Mouse (Mus musculus) myocyte (in vitro differentiated cells): ENCODE results near the gene Ncbp2. TPM values are rescaled to one million over a fixed set of nuclear protein-coding genes. Genes with fewer than 3 reads are reported as not detected.
A peak's percentile ranks its signal among the peaks of the same experiment; 100 is the strongest.

Source experiments
- H3K27me3 ChIP-seq: one replicate; pipeline ENCODE4 v1.6.1; 2011; ENCODE audit not compliant: control insufficient read depth, insufficient read depth, insufficient read length
- H3K36me3 ChIP-seq: one replicate; pipeline ENCODE4 v1.6.1; 2011; ENCODE audit not compliant: control insufficient read depth, insufficient read depth
- H3K4me2 ChIP-seq: one replicate; pipeline ENCODE4 v1.6.1; 2011; ENCODE audit warnings: low read depth, control low read depth
- H3K4me3 ChIP-seq: one replicate; pipeline ENCODE4 v1.5.1; 2011; ENCODE audit warnings: mild to moderate bottlenecking, control low read depth, moderate library complexity
- H3K79me2 ChIP-seq: one replicate; pipeline ENCODE4 v1.6.1; 2011; ENCODE audit not compliant: control insufficient read depth, insufficient read depth
- H3ac ChIP-seq: one replicate; pipeline ENCODE4 v1.6.1; 2011; ENCODE audit not compliant: control insufficient read depth, insufficient read length
- CEBPB ChIP-seq: IDR thresholded peaks from 2 replicates; pipeline ENCODE4 v1.6.1; 2011; ENCODE audit warnings: mild to moderate bottlenecking, moderate library complexity; ENCODE audit not compliant: poor library complexity, insufficient read depth, severe bottlenecking
- MAX ChIP-seq: IDR thresholded peaks from one replicate; pipeline ENCODE4 v1.6.1; 2011; ENCODE audit warnings: low read depth, mild to moderate bottlenecking, control low read depth
- MYOD1 ChIP-seq, 3 experiments: IDR thresholded peaks; one replicate each; pipeline ENCODE4 v1.6.1; 2011; ENCODE audit warnings: control low read depth in 2 of 3, low read depth in 2 of 3, mild to moderate bottlenecking in 2 of 3, moderate library complexity in 1 of 3; ENCODE audit not compliant: insufficient read length in 2 of 3, control insufficient read depth in 1 of 3
- MYOG ChIP-seq, 3 experiments: IDR thresholded peaks; one replicate each; pipeline ENCODE4 v1.6.1; 2011; ENCODE audit warnings: control low read depth in 2 of 3, low read depth in 2 of 3, mild to moderate bottlenecking in 2 of 3; ENCODE audit not compliant: insufficient read length in 2 of 3, control insufficient read depth in 1 of 3, insufficient read depth in 1 of 3
- POLR2A ChIP-seq: IDR thresholded peaks from one replicate; pipeline ENCODE4 v1.6.1; 2011; ENCODE audit warnings: low read depth, mild to moderate bottlenecking, control low read depth, moderate library complexity; ENCODE audit not compliant: insufficient read length
- POLR2AphosphoS2 ChIP-seq: IDR thresholded peaks from one replicate; pipeline ENCODE4 v1.6.1; 2011; ENCODE audit warnings: low read depth, control low read depth; ENCODE audit not compliant: insufficient read length
- REST ChIP-seq: IDR thresholded peaks from one replicate; pipeline ENCODE4 v1.6.1; 2011; ENCODE audit warnings: mild to moderate bottlenecking, control low read depth, moderate library complexity; ENCODE audit not compliant: insufficient read depth, insufficient read length
- SRF ChIP-seq: IDR thresholded peaks from one replicate; pipeline ENCODE4 v1.6.1; 2011; ENCODE audit warnings: low read depth; ENCODE audit not compliant: control insufficient read depth, insufficient read length
- TCF12 ChIP-seq: IDR thresholded peaks from one replicate; pipeline ENCODE4 v1.6.1; 2011; ENCODE audit warnings: mild to moderate bottlenecking, control low read depth; ENCODE audit not compliant: poor library complexity, insufficient read depth, severe bottlenecking
- TCF3 ChIP-seq: IDR thresholded peaks from one replicate; pipeline ENCODE4 v1.6.1; 2011; ENCODE audit warnings: low read depth, control low read depth; ENCODE audit not compliant: insufficient read length
- USF1 ChIP-seq: IDR thresholded peaks from one replicate; pipeline ENCODE4 v1.6.1; 2011; ENCODE audit warnings: low read depth, mild to moderate bottlenecking, control low read depth, moderate library complexity
- polyA plus RNA-seq: library from polyadenylated mRNA; unstranded; fragments of >200 nt; fragmentation: generic; extraction: Trizol; gene quantifications from one replicate; pipeline ENCODE4 v1.2.1, GENCODE M21; 2012; ENCODE audit warnings: missing spikeins

Ncbp2 gene
- polyA plus RNA-seq, 1 experiment = 19.9 TPM

DNA sequence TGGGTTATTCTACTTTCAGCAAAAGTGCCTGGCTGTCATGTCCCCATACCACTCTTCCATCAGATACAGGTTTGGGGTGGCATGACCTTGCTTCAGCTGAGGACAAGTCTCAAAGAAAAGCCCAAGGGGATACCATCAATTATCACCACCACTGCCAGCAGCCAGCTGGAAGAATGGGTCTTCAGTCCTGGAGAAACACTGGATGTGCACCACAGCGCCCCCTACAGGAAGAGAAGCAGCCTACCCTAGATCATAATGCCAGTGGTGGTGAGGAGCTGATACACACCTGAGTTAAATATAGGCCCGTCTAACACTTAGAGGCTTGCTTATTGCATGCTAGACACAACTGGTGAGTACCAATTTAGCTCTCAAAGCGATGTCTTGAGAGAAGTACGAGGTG, 43.0 kb upstream of the Ncbp2 start:
- peaks cover 10% of the 10 kb centered on the region for H3K27me3 ChIP-seq
- H3ac ChIP-seq = no peak overlapping the region

GRCm38 (mm10) chr16:31905891-31906825, 42.2 kb upstream of the Ncbp2 start:
- peaks cover 10% of the 10 kb centered on the region for H3K27me3 ChIP-seq
- no peak overlapping the region for H3ac ChIP-seq
- no peak overlapping the region for H3K4me2 ChIP-seq
- no peak overlapping the region for H3K4me3 ChIP-seq
- H3K36me3 ChIP-seq = no peaks in the 10 kb centered on the region
- no peaks in the 10 kb centered on the region for H3K79me2 ChIP-seq
- no peak for TF ChIP-seq MYOD1 (IDR thresholded peaks at IDR 0.05; ENCODE audit: control insufficient read depth in 1 of 3, insufficient read length in 2 of 3, low read depth in 2 of 3)

More for the DNA sequence above, 43.0 kb upstream of the Ncbp2 start:
- H3K36me3 ChIP-seq = no peaks in the 10 kb centered on the region
- H3K4me3 ChIP-seq = no peak overlapping the region
- TF ChIP-seq MYOG (IDR thresholded peaks at IDR 0.05; ENCODE audit: control insufficient read depth in 1 of 3, insufficient read depth in 1 of 3, insufficient read length in 2 of 3, low read depth in 2 of 3) (no peak), TCF12 (no peak), POLR2AphosphoS2 (no peak)
- H3K79me2 ChIP-seq = no peaks in the 10 kb centered on the region
- H3K4me2 ChIP-seq = no peak overlapping the region

DNA sequence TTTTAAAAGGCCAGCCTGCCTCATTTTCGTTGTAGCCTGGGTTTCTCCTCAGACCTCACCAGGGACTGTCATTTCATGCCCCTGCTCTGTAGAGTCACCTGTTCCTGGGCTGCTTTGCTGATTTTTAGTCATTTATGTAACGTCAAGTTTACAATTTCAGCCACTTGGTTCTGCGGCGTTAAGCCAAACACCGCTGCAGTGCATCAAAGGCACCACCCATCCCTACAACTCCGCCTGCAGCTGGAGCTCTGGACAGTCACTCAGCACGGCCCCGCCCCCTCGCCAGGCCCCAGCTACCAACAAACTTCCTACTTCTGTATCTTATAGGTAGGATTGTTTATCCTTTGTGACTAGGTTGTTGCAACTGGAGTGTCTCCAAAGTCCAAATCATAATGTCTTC, 41.4 kb upstream of the Ncbp2 start:
- Histone ChIP-seq H3K27me3 (peaks cover 10% of the 10 kb centered on the region), H3K79me2 (no peaks in the 10 kb centered on the region), H3K36me3 (no peaks in the 10 kb centered on the region), H3ac (no peak overlapping the region), H3K4me2 (no peak overlapping the region), H3K4me3 (no peak overlapping the region)
- no peak for TF ChIP-seq MYOG (IDR thresholded peaks at IDR 0.05; ENCODE audit: control insufficient read depth in 1 of 3, insufficient read depth in 1 of 3, insufficient read length in 2 of 3, low read depth in 2 of 3)
- no peak for TF ChIP-seq CEBPB

- Histone ChIP-seq H3K36me3 (no peaks in the 10 kb centered on the region), H3K4me3 (no peak overlapping the region), H3ac (no peak overlapping the region), H3K79me2 (no peaks in the 10 kb centered on the region), H3K27me3 (peaks cover 10% of the 10 kb centered on the region), H3K4me2 (peak overlapping the region; percentile 12)
- TF ChIP-seq MYOD1 (IDR thresholded peaks at IDR 0.05; ENCODE audit: control insufficient read depth in 1 of 3, insufficient read length in 2 of 3, low read depth in 2 of 3) (no peak), POLR2AphosphoS2 (no peak), MYOG (IDR thresholded peaks at IDR 0.05; ENCODE audit: control insufficient read depth in 1 of 3, insufficient read depth in 1 of 3, insufficient read length in 2 of 3, low read depth in 2 of 3) (no peak), MAX (no peak), SRF (no peak), USF1 (no peak), CEBPB (no peak), REST (no peak), POLR2A (no peak), TCF3 (no peak)
These were observed 39.4 kb upstream of the Ncbp2 start for GRCm38 (mm10) chr16:31908959-31909358.

DNA sequence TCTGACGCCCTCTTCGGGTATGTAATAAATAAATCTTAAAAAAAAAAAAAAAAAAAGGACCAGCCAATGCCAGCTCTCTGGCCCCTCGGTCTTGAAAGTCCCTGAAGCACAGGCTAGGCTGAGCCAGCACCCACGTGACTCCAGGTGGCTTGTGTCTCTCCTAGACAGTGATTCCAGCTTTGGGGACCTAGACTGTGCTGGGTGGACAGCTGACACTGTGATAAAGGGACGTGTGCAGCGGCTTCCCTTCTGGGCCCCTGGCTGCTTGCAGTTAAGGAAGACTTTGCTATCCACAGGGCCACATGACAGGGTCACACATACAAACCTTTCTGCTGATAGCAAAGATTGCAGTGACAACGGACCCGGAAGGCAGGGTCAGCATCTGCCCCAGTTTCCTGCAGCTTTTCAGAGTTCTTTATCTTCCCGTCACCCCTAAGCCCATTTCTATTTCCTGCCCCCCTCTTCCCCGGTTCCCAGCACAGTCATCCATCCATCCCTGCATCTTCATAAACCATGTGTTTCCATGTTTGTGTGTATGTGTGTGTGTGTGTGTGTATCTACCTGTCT, 37.9 kb upstream of the Ncbp2 start:
- no peak overlapping the region for H3K4me2 ChIP-seq
- H3K79me2 ChIP-seq = no peaks in the 10 kb centered on the region
- H3K36me3 ChIP-seq = no peaks in the 10 kb centered on the region
- peaks cover 10% of the 10 kb centered on the region for H3K27me3 ChIP-seq
- H3ac ChIP-seq = no peak overlapping the region
- no peak overlapping the region for H3K4me3 ChIP-seq
- TF ChIP-seq SRF (no peak), MAX (no peak), TCF12 (no peak), MYOD1 (IDR thresholded peaks at IDR 0.05; ENCODE audit: control insufficient read depth in 1 of 3, insufficient read length in 2 of 3, low read depth in 2 of 3) (no peak), USF1 (no peak), CEBPB (no peak), POLR2A (no peak), MYOG (IDR thresholded peaks at IDR 0.05; ENCODE audit: control insufficient read depth in 1 of 3, insufficient read depth in 1 of 3, insufficient read length in 2 of 3, low read depth in 2 of 3) (no peak)
